Mouse (Mus musculus) mature B cell (primary cell): ENCODE data around the gene Prph2.

Experiments
- in situ Hi-C: fragments of 300-500 bp; cut with MboI; formaldehyde crosslinking; loops from 2 replicates; pipeline ENCODE4 v1.14.3; 2019

Gene Prph2

DNA sequence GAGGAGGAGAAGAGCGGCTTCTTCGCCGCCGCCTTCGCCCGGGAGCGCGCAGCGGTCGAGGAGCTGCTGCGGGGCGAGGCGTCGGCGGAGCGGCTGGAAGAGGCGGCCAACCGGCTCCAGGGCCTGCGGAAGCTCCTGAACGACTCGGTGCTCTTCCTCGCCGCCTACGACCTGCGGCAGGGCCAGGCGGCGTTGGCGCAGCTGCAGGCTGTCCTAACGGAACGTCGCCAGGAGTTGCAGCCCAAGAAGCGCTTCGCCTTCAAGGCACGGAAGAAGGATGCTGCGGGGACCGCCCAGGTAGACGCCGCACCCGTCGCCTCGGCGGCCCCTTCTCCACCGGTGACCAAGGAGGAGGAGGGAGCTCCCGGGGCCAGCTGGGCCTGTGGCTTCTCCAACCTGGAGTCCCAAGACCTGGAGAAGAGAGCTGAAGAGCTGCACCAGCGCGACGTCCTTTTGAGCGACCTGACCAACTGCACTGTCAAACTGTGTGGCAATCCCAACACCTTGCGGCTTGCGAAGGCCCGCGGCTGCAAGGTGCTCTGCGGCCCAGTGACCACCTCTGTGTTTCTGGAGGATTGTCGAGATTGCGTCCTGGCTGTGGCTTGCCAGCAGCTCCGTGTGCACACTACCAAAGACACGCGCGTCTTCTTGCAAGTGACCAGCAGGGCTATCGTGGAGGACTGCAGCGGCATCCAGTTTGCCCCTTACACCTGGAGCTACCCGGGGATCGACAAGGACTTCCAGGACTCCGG lies 19.2 kb upstream of the Prph2 start:
- in situ Hi-C loops, result no loop called here

- in situ Hi-C loops, result no loop called here
Observed at GRCm38 (mm10) chr17:46895426-46895825, 14.8 kb upstream of the Prph2 start.

- in situ Hi-C loops, result no loop called here
Observed at GRCm38 (mm10) chr17:46897221-46897950, 12.9 kb upstream of the Prph2 start.

- in situ Hi-C loops, result no loop called here
Observed at GRCm38 (mm10) chr17:46900941-46901340, 9.3 kb upstream of the Prph2 start.

GRCm38 (mm10) chr17:46903876-46904490 lies 6.3 kb upstream of the Prph2 start:
- in situ Hi-C loops, result no loop called here

DNA sequence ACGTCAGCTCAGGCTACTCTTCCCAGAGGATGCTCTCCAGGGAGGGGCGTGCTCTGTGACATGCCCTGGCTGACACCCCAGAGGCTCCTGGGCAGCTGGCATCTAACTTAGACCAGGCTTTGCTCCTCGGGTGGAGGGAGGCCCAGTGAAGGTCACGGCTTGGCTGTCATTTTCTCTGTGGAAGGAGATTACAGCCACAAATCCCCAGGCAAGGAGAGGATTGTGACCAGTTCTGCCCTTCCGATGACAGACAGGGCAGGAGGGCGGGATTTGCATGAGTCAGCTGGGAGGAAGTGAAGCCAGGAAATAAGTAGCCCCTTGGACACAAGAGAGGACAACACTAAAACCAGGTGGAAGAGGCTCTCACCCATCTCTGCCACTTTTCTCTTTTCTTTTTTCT lies 2.1 kb downstream of the Prph2 start:
- in situ Hi-C loops, result no loop called here

DNA sequence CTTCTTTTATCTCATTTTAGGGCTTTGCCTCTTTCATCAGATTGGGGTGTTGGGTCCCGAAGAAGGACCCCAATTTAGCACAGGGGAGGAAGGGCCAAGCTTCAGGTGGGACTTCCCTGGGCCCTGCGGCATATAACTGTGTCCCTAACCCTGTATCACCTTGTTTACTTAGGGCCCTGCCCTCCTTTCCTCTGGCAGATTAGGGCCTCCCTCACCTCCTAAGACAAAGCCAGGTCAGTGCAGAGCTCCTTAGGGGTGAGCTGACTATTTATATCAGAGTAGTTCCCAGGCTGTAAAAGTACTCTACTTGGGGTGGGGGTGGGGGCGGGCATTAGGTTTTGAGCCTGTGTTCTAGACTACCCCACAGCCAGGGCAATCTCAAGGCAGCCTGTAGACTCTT lies 4.9 kb downstream of the Prph2 start:
- in situ Hi-C loops, result no loop called here

DNA sequence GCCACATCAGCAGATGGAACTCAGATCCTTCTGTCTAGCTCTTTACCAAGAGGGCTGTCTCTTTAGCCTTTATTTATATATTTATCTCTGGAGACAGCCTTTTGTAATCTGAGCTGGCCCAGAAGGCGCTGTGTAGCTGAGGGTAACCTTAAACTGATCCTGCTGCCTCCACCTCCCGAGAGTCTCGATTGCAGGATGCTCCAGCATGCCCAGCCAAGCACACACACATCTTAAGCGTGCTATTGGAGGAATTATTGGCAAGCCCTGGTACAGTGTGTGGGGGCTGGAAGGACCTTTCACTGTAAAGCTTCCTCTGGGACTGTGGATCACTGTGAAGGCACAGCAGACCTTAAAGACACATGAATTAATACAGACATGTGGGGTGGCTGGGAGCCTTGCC lies 8.7 kb downstream of the Prph2 start:
- in situ Hi-C loops, result no loop called here

DNA sequence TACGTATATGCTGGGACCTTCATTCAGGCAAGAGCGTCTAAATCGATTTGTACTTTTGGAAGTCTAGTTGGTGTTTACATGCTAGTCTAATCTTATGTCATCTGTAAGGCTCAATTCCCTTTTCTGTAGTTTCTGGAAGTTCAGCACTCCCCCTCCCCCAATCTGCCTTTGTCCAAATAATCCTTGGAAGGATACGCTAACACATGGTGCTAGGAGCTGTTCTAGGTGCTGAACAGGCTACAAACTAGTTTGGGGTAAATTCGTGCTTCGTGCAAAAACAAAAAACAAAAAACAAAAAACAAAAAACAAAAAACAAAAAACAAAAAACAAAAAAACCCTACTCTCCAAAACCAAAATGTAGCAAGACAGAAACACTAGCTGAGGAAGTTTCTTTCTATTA lies 10.6 kb downstream of the Prph2 start:
- in situ Hi-C loops, result no loop called here

GRCm38 (mm10) chr17:46926192-46926591 lies 15.9 kb downstream of the Prph2 start:
- in situ Hi-C loops, result no loop called here

- in situ Hi-C loops, result no loop called here
Observed at GRCm38 (mm10) chr17:46926941-46927340, 16.7 kb downstream of the Prph2 start.

- in situ Hi-C loops, result no loop called here
Observed at GRCm38 (mm10) chr17:46927781-46928180, 17.5 kb downstream of the Prph2 start.

DNA sequence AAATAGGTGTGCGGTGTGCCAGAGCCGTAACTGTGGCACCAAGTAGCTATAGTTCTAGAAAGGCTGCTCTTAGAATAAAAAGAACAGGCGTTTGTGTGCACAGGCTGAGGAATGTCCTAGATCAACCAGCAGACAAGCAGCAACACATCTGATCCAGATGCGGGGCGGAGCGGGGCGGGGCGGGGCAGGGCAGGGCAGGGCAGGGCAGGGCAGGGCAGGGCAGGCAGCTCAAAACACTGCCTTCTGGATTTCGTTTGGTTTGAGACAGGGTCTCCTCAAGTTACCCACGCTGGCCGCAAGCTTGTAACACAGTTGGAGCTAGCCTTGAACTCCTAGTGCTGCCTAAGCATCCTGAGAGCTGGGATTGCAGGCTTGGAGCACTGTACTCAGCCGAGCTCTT lies 19.0 kb downstream of the Prph2 start:
- in situ Hi-C loops, result no loop called here

- in situ Hi-C loops, result no loop called here
Observed at GRCm38 (mm10) chr17:46929897-46930296, 19.6 kb downstream of the Prph2 start.

GRCm38 (mm10) chr17:46932961-46933360 lies 22.7 kb downstream of the Prph2 start:
- in situ Hi-C loops, result no loop called here

- in situ Hi-C loops, result no loop called here
Observed at GRCm38 (mm10) chr17:46933557-46934348, 23.5 kb downstream of the Prph2 start.

DNA sequence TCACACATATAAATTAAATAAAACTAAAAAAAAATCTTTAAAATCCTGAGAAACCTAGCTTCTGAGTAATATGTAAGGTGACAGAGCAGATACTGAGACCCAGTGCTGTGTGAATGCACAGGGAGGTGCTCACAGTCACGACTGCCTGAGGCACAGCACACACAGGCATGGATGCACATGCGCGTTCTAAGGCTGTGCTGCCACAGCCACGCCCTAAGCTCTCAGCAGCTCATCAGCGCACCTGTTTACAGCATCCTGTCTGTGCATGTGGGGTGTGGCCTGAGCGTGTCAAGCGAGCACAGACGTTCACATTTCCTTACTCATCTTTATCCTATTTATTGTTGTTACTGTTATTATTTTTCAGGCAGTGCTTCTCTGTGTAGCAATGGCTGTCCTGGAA lies 30.2 kb downstream of the Prph2 start:
- in situ Hi-C loops, result no loop called here

GRCm38 (mm10) chr17:46942421-46942820 lies 32.2 kb downstream of the Prph2 start:
- in situ Hi-C loops, result no loop called here

GRCm38 (mm10) chr17:46946276-46946675 lies 36.0 kb downstream of the Prph2 start:
- in situ Hi-C loops, result no loop called here

GRCm38 (mm10) chr17:46958045-46958444 lies 47.8 kb downstream of the Prph2 start:
- in situ Hi-C loops, result no loop called here

- in situ Hi-C loops, result no loop called here
Observed at GRCm38 (mm10) chr17:46960216-46960615, 50.0 kb downstream of the Prph2 start.

DNA sequence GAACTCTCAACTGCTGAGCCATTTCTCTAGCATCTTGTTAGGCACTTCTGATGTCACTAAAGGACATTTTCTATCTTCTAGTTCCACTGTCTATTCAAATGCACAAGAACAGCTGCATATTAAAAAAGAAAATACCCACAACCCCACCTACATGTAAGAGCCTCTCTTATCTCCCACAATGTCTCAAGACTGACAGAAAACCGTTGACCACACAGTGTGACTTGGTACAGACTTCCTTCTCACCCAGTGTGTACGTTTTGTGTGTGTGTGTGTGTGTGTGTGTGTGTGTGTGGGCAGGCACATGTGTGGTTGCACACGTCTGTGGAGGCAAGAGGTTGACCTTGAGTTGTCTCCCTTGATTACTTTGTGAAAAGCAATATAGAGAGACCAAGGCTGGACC lies 51.9 kb downstream of the Prph2 start:
- in situ Hi-C loops, result no loop called here
